Mouse (Mus musculus): ENCODE data around the gene Bcr.

GRCm38 (mm10) chr10:75075665-75076064 is 15.3 kb downstream of the Bcr start:
- TF ChIP-seq GATA1 (IDR thresholded peaks at IDR 0.05; ENCODE audit: borderline replicate concordance, low read length) (no peak), FLI1 (IDR thresholded peaks at IDR 0.05; ENCODE audit: low read length) (no peak)
